Mouse (Mus musculus) frontal cortex, postnatal 14 days (tissue): Measurements from ENCODE around the gene Gucy2g.
A peak's percentile ranks its signal among the peaks of the same experiment; 100 is the strongest.

Experiments used
- DNase-seq, 2 experiments: peaks; one replicate each; pipeline ENCODE4 v3.0.0; 2022; ENCODE audit warnings: low spot score in 2 of 2

Gene Gucy2g

DNA sequence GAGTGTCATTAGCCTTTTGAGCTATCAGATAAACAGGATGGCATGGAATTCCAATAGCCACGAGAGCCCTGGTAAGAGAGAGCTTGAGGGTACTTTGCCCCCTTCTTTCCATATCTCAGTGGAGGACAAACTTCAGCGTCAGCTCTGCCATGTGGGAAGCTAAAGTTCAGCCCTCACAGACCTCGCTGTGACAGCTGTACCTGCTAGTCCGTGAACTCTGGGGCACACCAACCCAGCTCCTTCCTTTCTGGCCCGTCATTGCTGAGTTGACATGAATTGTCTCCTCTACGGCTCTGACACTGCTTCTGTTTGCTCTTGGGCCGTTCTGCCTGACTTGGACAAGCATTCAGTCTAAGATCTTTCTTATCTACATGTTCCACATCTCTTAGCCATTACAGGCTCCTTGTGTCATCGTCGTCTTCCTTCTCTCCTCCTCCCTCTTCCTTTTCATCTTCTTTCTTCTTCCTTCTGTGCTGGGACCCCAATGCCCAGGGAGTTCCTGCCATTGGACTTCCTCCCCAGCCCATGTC is 7.0 kb upstream of the Gucy2g start:
- DNase-seq, result no peak

DNA sequence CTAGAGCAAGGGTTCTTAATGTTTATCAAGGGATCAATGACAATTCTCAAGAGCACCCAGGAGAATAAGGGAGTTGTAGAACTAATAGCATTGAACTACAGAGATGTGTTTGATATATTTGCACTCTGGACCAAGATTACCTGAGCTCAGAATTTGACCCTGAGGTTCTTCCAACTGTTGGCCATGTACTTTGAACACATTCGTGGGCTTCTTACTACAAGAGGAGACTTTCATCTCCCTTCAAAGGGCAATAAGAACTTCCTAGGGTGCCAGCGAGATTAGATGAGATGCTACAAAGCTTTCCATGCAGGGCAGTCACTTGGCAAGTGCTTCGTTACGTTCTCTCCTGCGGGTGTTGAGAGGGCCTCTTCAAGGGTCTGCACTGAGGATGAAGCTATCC is 6.5 kb upstream of the Gucy2g start:
- no peak for DNase-seq

DNA sequence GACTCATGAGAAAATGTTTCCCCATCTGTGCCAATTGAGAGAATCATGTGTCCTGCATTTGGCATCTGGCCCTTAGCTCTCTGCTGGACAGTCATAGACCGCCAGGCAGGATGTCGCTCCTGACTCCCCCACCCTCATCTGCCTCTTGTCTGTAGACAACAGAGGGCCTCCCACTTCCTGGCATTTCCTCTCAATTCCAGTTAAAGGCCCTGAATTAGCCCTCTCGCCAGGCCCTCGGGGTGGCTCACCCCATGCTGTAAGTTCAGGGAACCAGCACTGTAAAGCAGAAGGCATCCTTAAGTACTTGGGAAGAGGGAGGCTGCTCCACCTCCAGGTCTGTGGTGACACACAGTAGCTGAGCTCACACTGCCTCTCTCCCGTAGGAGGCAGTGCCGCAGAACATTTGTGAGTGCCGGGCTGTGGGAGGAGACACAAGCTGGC is 3.8 kb upstream of the Gucy2g start:
- peak in 1 of 2 experiments; percentile 27 for DNase-seq

DNA sequence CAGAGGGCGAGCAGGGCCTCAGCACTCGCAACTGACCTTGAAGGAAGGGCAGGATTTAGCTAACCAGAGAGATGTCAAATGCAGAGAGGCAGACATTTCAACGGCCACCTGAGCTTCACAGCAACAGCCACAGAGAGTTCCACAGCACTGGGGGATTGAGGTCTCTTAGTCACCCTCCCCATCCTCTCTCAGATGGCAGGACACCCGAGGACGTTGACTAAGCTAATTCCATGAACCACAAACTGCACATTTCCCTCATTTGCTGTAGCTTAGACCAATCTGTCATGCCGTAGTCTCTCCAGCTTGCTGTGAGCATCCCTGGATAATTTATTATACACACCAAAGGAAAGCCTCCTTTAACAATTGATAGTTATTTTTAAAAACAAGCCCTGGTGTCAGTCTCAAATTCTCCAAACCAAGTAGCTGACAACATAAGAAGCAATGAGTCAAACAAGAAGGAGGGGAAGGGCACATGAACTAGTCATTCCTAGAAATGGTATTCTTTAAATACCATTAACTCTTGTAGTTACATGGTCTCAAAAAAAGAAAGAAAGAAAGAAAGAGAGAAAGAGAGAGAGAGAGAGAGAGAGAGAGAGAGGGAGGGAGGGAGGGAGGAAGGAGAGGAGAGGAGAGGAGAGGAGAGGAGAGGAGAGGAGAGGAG is 1.1 kb downstream of the Gucy2g start:
- no peak for DNase-seq

DNA sequence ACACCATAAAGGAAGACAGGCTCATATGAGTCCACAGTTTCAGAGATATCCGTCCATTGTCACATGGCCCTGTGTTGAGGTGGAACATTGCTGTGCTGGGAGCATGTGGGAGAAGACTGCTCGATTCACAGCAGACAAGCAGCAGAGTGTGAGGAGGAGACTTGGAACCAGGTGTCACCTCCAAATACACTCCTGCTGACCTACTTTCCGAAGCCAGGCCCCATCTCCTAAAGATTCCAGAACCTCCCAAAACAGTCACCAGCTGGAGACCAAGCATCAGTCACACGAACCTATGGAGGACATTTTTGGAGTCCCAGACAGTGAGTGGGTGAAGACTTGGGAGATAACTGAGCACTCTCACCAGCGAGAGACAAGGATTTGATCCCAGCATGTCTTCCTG is 4.5 kb downstream of the Gucy2g start:
- no peak for DNase-seq

DNA sequence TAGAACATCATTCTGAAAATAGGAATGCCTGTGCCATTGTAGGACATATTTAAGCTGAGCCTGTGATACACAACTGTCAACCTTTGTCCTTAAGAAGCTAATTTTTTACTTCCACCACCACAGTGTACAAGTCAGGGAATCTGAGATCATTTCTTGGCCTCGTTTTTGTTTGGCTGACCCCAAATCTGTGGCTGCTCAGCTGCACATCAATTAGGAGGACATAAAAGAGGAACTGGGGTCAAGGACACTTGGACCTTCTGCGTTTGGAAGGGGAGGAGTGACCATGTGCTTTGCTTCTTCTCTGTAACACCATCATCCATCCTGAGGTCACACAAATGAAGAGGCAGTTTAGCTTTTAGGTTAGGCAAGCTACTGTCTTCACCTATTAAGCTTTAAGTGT is 5.0 kb downstream of the Gucy2g start:
- DNase-seq, result no peak

DNA sequence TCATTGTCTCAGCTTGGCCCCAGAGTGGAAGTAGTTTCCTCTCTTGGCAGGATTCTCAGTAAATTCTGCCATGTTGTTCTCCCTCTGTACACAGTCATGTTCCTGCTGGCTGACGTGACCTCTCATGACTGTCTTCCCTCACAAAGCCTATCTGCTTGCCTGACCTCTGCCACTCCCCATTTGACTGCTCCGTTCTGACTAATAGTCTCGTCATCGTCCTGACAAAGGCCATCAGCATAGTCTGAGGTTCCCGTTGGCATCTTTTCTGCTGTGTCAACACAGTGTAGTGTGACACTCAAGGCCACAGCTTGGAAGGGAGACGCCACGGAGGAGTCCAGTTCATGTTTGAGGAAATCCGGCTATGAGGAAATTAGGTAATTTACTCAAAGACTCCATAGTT is 8.9 kb downstream of the Gucy2g start:
- no peak for DNase-seq

DNA sequence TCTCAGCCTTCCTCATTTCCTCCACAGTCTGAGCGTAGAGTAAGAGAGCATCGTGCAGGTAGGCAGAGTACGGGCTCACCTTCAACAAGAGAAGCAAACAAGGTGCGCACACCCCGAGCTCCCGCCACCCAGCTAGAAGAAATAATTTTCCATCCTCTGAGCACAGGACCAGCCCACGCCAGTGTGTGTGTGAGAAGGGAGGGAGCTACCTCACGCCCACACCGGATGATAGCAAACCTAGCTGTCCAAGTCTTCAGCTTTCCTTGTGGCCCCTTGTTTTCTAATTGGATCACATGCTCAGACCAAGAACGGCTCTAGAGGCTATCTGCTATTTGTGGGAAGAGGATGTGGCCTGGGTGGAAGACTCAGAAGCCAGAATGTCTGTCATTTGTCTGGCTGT is 10.0 kb downstream of the Gucy2g start:
- DNase-seq, result no peak

DNA sequence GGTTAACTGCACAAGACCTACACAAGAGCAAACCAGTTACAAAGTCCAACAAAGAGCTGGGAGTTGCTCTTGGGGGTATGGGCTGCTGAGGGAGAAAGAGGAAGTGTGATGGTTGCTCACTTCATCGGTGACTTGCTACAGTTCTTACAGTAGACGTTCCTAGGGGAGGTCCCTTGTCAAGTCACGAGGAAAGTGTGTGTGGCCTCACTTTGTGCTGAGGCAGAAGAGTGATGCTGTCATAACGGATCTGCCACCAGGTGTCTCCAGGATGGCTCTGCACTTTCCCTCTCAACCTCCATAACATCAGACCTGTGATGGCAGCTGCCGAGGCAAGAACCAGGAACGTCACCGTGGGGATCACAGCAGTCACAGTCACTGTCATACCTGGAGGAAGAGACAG is 13.9 kb downstream of the Gucy2g start:
- DNase-seq, result no peak

DNA sequence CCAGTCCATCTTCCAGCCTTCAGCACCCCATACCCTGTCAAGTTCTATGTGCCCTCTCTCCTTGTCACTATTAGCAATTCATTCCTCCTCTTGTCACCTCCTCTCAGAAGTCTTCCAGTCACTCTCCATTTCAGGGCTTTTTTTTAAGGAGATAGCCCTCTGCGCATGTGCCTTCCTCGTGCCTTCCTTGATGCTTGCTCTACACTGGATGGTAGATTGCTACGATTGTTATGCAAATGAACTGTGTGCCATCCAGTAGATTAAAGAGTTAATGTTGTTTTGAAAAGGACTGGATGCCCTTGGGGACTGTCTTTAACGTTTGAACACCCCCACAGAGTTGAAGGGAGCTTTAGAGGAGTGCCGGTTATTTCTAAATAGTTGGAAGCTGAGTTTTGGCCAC is 14.4 kb downstream of the Gucy2g start:
- no peak for DNase-seq

DNA sequence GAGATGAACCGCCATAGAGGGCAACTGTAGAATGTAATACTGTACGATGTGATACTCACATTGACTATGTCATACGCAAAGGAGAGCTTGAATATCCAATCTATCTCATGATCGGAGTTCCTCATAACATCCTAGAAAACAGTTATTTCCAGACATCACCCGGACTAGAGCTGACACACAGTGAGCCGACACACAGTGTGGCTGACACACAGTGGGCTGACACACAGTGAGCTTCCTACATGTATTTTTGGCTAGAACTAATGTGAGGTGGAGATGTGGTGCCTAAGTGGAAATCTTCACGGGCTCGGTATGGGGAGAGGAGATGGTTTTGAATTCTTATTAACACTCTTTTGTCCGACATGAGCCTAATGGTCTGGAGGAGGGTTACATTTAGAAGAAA is 18.8 kb downstream of the Gucy2g start:
- DNase-seq, result no peak

DNA sequence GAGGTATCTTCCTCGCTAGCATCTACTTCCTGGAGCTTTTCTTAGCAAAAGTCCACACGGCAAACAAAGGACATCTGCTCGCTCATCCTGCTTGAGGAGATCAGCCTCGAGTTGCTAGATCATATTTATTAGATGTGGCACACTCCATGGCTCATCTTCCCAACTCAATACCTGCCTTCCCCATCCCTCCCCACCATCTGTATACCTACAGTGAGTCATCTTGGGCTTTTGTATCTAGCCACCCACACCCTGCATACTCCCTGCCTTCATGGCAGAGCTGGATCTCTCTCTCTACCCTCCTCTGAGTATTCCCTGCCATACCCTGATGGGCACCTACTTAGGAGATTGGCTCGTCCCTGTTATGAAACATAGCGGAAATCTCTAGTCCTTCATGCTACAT is 19.8 kb downstream of the Gucy2g start:
- no peak for DNase-seq

DNA sequence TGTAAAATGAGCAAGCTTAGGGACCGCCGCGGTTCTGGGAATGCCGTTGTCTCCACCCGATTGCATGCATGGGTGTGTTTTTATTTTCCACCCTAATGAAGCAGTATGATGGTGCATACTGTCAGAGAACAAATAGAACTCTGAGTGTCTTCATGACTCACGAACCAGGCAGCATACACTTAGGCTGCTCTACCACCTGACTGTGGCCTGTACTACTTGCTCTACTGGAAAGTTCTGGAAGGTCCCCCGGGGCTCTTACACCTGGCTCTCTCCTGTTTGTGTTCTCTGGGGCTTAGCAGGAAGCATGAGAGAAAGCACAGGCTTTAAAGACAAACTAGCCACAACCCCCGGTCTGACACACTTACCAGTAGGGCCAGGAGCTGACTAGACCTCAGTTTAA is 21.7 kb downstream of the Gucy2g start:
- no peak for DNase-seq

DNA sequence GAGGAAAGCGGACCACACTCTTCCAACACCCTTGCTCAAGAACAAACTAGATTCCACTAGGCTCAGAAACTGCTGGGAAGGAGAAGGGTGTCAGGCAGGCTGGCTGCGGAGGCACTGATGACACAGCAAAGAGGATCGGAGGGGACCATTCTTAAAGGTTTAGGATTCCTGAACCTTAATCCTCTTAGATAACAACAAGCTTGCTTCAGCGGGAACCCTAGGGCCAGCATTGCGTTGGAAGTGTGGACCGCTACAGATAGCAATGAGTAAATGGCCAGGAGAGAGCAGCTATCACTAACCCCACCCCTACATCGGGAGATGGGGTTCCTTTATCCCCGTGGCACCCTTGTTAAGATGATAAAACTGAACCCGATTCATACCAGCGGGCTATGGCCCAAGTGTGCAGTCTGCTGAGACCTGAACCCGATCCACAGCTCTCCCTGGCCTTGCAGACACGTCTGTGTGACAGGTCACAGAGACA is 22.3 kb downstream of the Gucy2g start:
- no peak for DNase-seq

DNA sequence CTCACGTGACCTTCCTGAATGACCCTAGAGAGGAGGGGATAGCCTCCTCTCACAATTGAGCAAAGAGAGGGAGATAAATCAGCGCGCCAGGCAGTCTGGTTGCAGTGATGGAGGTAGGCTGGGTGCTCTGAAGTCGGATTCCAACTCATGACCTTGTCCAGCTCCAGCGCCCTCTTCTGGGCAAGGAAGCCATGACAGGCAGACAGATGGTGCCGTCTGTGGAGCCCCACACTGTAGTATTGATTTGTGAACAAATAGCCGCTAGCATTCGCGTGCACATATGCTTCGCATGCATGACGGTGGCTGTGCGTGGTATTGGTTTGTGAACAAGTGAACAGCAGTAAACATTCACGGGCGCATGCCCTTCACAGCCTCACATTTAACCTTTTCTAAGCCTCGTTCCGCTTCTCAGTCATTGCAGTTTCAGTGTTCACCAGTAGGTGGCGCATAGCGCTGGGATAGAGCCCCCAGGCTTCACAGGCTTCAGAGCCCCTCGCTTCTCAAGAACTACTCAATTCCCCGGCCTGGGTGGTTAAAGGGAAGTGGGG is 22.8 kb downstream of the Gucy2g start:
- peak; percentile 81 to 86 for DNase-seq

DNA sequence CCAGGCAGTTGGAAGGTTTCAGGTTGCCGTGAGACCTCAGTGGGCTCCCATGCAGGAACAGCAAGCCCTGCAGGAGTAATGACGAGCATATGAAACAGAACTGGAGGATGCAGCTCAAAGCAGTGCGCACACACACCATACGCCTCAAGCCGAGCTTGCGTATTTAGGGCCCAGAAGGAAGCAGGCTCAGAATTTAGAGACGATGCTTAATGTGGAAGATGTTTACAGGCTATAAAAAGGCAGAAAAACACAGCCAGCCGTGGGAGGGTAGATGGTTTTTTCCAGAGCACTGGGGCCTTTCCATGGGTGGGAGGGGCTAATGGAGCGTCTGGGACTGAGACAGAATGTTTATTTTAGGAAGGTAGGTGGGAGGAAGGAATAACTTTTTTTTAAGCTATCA is 23.7 kb downstream of the Gucy2g start:
- DNase-seq, result peak; percentile 60 to 68

DNA sequence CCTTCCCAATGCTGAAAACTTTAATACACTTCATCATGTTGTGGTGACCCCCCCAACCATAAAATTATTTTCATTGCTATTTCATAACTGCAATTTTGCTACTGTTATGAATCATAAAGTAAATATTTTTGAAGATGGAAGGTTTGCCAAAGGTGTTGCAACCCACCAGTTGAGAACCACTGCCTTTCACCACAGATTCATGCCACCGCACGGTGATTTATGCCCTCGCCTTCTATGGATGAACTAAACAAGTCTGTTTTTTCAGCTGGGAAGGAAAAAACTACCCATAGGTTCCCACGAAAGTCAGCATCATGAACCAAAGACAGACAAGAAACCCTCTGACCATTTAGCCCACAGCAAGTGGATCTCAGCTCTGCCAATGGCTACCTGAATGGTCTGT is 24.2 kb downstream of the Gucy2g start:
- no peak for DNase-seq

DNA sequence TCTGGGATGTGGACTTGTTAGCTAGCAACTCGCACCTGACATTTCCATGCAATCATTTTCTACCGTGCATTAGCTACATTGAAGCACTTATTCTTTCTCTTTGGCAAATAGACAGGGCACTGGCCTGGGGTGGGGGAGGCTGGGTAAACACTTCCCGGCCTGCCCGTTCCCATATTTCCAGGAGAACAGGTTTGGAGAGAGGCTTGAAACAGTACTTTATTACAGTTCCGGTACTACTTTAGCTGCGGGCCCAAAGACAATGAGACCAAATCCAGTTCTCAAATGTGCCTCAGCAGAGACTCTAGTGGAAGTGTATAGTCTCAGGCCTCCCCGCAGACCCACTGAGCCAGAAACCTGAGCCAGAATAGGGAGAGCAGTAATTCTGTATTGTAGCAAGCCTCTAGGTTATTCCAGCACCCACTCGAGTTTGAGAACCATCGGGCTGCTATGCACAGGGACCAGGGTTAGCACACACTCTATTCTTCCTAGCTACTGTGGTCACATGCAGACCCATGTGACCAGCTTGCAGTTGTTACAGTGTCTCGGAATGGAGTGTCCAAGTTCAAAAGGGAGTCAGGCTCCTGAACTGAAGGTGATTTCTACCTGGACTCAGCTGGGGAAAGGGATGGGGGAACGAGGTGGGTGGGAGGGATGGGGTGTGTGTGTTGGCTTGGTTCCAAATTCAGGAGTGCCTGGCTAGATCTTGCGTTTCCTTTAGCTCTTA is 27.3 kb downstream of the Gucy2g start:
- DNase-seq, result no peak

DNA sequence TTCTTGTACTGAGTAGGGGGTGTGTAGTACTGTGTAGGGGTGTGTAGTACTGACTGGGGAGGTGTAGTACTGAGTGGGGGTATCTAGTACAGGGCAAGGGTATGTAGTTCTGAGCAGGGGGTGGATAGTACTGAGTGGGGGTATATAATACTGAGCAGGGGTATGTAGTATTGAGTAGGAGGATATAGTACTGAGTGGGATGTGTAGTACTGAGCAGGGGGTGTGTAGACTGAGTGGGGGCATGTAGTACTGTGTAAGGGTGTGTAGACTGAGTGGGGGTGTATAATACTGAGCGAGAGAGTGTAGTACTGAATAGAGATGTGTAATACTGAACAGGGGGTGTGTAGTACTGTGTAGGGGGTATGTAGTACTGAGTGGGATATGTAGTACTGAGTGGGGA is 29.3 kb downstream of the Gucy2g start:
- no peak for DNase-seq

DNA sequence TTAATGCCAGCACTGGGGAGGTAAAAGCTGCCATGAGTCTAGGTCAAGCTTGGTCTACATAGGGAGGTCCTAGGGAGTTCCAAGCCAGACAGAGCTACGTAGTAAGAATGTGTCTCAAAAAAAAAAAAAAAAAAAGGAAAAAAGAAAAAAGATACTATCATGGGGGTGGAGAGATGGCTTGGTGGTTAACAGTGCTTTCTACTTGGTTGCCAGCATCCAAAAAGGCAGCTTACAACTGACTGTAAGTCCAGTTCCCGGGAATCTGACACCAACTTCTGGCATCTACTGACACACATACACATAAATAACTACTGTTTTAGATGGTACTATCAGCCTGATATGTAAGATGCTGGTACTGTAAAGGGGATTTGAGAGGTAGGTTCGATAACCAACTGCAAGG is 32.0 kb downstream of the Gucy2g start:
- no peak for DNase-seq

DNA sequence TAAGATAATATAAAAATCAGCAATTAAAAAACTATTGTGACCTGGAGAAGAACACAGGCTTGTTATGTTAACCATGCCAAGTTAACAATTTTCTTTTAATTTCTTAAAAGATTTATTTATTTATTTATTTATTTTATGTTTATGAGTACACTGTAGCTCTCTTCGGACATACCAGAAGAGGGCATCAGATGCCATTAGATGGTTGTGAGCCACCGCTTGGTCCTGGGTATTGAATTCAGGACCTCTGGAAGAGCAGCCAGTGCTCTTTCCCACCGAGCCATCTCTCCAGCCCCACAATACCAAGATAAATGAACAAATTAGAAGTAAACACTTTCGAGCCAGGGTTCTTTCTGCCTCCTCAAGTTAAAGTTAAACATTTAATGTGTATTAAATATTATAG is 32.4 kb downstream of the Gucy2g start:
- no peak for DNase-seq

DNA sequence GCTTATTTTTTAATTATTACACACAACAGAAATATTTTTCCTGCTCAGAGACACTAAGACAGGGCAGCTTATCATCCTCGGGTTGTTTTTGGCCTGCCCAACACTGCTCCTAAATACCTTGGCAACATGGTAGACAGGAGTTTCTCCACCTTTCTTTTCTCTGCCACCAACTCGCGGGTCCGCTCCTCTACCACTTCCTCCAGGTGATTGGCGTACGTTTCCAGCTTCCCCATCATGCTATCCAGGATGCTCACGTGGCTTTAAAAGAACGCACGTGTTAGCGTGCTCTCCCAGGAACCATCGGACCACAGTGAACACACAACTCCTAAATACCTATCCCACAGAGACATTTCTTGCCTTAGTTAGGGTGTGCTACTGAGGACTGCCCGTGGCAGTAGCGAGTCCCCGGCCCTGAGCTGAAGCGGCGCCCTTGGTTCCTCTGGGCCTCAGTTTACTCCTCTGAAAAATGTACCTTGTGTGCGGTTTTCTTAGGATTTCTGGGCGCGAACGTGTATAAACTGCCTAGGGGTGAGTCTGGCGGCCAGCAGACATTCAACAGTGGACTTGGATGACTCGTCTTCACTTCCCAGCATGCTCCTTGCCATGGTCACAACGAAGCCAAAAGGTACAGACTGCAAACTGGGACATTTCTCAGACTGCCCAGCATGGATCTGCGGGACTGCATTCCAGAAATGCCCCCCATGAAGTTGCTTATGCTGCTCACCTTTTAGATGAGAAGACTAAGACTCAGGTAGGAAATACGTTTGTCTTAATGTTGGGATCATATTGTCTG is 33.1 kb downstream of the Gucy2g start:
- no peak for DNase-seq
